Mouse (Mus musculus) E14TG2a.4 (cell line): ENCODE data around the gene Senp7.

Experiments used
- CTCF ChIP-seq: conservative IDR thresholded peaks from 2 replicates; pipeline ENCODE4 v1.5.1; 2014; ENCODE audit warnings: low read length
- NANOG ChIP-seq: IDR thresholded peaks from 2 replicates; pipeline ENCODE4 v1.6.1; 2014; ENCODE audit warnings: borderline replicate concordance, low read length, mixed read lengths

- no peak for TF ChIP-seq CTCF
- TF ChIP-seq NANOG, result no peak
These were observed 179.5 kb downstream of the Senp7 start for GRCm38 (mm10) chr16:56227686-56228085.
